9 mouse cellular contexts compared by ENCODE assay signal in the genomic region with DNA sequence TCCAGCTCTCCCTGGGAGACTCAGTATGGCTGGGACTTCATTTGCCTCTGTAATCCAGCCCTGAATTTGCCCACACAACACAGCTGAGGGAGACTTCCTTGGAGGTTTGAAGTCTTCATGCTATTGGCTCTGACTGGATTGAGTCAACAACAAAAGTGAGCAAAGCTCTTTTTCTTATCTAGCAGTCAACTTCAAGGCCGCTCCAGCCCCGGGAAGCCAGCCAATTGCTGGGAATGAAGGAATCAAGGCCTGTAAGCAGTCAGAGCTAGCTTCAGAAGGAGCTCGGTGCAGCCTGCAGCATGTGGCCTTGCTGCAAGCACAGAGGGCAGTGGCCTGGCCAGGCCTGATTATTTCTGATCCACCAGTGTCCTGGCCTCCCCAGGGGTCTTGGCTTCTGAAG. TPM values are rescaled to one million over a fixed set of nuclear protein-coding genes. Genes with fewer than 3 reads are reported as not detected.
DNase-seq lines count a peak whose midpoint lies in the region; ATAC-seq lines count a peak whose summit lies in the region.
"Had no signal": no experiment of that assay in that cellular context is flagged by ENCODE, and none has a peak within 500 bp of the region (broad histone marks: within the 10 kb centered on the region; RNA-seq: fewer than 3 reads in every experiment).

No protein-coding gene starts in this region.

- H3K27me3 ChIP-seq in embryonic facial prominence, embryonic 12.5 days: no peaks in the 10 kb centered on the region
- H3K27me3 ChIP-seq in embryonic facial prominence, embryonic 10.5 days (replicated peaks; ENCODE audit: low read depth, poor library complexity, severe bottlenecking): no peaks in the 10 kb centered on the region
- H3K27me3 ChIP-seq in liver, embryonic 11.5 days (replicated peaks; ENCODE audit: control insufficient read depth, insufficient read depth, low read length): no peaks in the 10 kb centered on the region

- no peak overlapping the region for H3K9ac ChIP-seq in embryonic facial prominence, embryonic 12.5 days
- no peak overlapping the region for H3K9ac ChIP-seq in liver, embryonic 11.5 days (ENCODE audit: low read depth, low read length)

- no peak overlapping the region for H3K4me3 ChIP-seq in embryonic facial prominence, embryonic 12.5 days
- H3K4me3 ChIP-seq in embryonic facial prominence, embryonic 10.5 days: no peak overlapping the region
- H3K4me3 ChIP-seq in liver, embryonic 11.5 days (ENCODE audit: low read depth, low read length): no peak overlapping the region

- no peak for DNase-seq in embryonic facial prominence, embryonic 10.5 days (ENCODE audit: low spot score)
- peak; percentile 28 for DNase-seq in brain, embryonic 18.5 days (ENCODE audit: low read depth, low spot score)
- peak; percentile 68 to 85 for DNase-seq in gastrocnemius, postnatal 4 days (ENCODE audit: low spot score in 2 of 2)
- peak; percentile 83 for DNase-seq in kidney, adult 11 months
- DNase-seq in liver, embryonic 11.5 days (ENCODE audit: low spot score): peak; percentile 42
- peak; percentile 30 for DNase-seq in right cerebral cortex, postnatal 25 days
- no peak for DNase-seq in natural killer cell, adult 2 months (ENCODE audit: low spot score in 2 of 2)

- H3K4me1 ChIP-seq in embryonic facial prominence, embryonic 12.5 days: peaks cover 12% of the 10 kb centered on the region
- H3K4me1 ChIP-seq in embryonic facial prominence, embryonic 10.5 days: peaks cover 17% of the 10 kb centered on the region
- no peaks in the 10 kb centered on the region; the same call in 1 of the 2 replicates for H3K4me1 ChIP-seq in liver, embryonic 11.5 days (replicated peaks; ENCODE audit: control insufficient read depth, insufficient read depth, low read length)

- no peaks in the 10 kb centered on the region for H3K9me3 ChIP-seq in embryonic facial prominence, embryonic 12.5 days
- no peaks in the 10 kb centered on the region for H3K9me3 ChIP-seq in embryonic facial prominence, embryonic 10.5 days
- no peaks in the 10 kb centered on the region for H3K9me3 ChIP-seq in liver, embryonic 11.5 days (ENCODE audit: control insufficient read depth, low read length)

- no peaks in the 10 kb centered on the region for H3K36me3 ChIP-seq in embryonic facial prominence, embryonic 12.5 days
- H3K36me3 ChIP-seq in embryonic facial prominence, embryonic 10.5 days (replicated peaks): no peaks in the 10 kb centered on the region
- H3K36me3 ChIP-seq in liver, embryonic 11.5 days (ENCODE audit: control insufficient read depth, insufficient read depth, low read length): no peaks in the 10 kb centered on the region

- peak; percentile 43; the same call in 1 of the 2 replicates for ATAC-seq in embryonic facial prominence, embryonic 12.5 days (ENCODE audit: insufficient number of reproducible peaks, insufficient read depth, low FRiP score, low TSS enrichment)
- ATAC-seq in liver, embryonic 11.5 days (replicated peaks; ENCODE audit: low FRiP score): no peak

- WGBS in embryonic facial prominence, embryonic 12.5 days: 47% methylated on average over 3 of the region's 3 CpGs
- 62% methylated on average over 3 of the region's 3 CpGs for WGBS in embryonic facial prominence, embryonic 10.5 days
- 19% methylated on average over 3 of the region's 3 CpGs for WGBS in liver, embryonic 11.5 days

- peak overlapping the region; percentile 51 for H3K27ac ChIP-seq in embryonic facial prominence, embryonic 12.5 days
- H3K27ac ChIP-seq in embryonic facial prominence, embryonic 10.5 days (replicated peaks): no peak overlapping the region; the same call in 1 of the 2 replicates
- no peak overlapping the region; the same call in 1 of the 2 replicates for H3K27ac ChIP-seq in liver, embryonic 11.5 days (ENCODE audit: low read depth, low read length)

- no peak overlapping the region for H3K4me2 ChIP-seq in embryonic facial prominence, embryonic 12.5 days (replicated peaks)
- H3K4me2 ChIP-seq in liver, embryonic 11.5 days: no peak overlapping the region

RNA-seq across cellular contexts. Expression of gene Doc2b, which starts 16.1 kb away (rescaled TPM):
- 2.1 and 2.5 TPM in 2 replicates for polyA plus RNA-seq in embryonic facial prominence, embryonic 12.5 days (2016; fragmentation: Nextera tagmentation; extraction: Ambion mirVana)
- 0.22 and 0.28 TPM in 2 replicates for polyA plus RNA-seq in embryonic facial prominence, embryonic 10.5 days (2016; fragmentation: Nextera tagmentation; extraction: Ambion mirVana)
- total RNA-seq in gastrocnemius, postnatal 4 days (2021): 1 to 10 TPM; 1.1 to 1.6 TPM
- 0.10 and 0.40 TPM in 2 replicates for polyA plus RNA-seq in liver, embryonic 11.5 days (2014; fragmentation: Nextera tagmentation; extraction: Ambion mirVana)
- total RNA-seq: common myeloid progenitor, adult 5-6 weeks had no signal

Comparison
In these comparisons a context has a peak if more than half of its experiments do, and no peak if none do; other contexts are left out.
1. DNase-seq: peak in brain, embryonic 18.5 days (single experiment), gastrocnemius, postnatal 4 days (2 of 2), kidney, adult 11 months (single experiment), liver, embryonic 11.5 days (single experiment) and right cerebral cortex, postnatal 25 days (single experiment); none in embryonic facial prominence, embryonic 10.5 days (single experiment) and natural killer cell, adult 2 months (0 of 2).